Mouse (Mus musculus): ENCODE results near the gene Ccne1.
"Not testable (repeated sequence)": the region's sequence is repeated elsewhere in the genome, so short reads cannot be mapped to it uniquely, and the experiment has no call there.

Gene Ccne1

DNA sequence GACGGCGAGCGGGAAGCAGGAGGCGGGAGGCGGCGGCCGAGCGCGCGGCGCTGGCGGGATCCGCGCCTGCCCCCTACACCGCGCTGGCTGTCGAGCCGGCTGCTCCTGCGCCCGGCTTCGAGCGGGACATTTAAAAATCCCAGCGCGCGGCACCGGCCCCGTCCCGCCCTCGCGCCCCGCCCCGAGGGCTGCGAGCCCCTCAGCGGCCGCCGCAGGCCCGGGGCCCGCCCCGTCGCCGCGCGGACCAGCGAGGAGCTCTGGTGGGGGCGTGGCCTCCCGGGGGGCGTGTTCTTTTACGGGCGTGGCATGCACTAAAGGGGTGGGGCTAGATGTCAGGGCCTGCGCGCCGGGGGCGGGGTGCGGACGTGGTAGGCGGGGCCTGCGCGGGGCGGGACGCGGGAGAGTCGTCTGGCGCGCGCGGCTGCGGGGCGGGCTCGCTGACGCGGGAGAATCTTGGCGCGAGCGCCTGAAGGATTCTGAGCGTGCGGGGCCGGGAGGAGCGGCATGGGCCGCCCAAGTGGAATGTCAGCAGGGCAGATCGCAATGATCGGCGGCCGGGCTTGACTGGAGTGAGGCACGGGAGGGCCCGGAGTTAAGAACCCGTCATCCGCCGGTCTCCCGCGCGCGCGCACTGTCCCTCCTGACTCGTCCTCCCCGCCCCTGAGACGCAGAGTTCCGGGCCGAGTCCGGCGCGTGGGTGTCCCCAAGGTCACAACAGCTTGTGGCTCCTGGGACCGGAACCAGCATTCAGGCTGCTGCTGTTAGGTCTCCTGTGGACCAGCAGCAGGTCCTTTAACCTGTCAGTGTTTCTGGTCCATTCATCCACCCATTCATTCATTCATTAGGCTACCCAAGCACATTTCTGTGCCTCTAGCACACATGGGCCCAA lies at the start of gene Ccne1:
Gene Ccne1, minus strand, starts transcription at position 164 of the 889 bp plus-strand sequence.
- peak; percentile 98 to 100 for DNase-seq (ENCODE audit: low spot score in 2 of 2)

DNA sequence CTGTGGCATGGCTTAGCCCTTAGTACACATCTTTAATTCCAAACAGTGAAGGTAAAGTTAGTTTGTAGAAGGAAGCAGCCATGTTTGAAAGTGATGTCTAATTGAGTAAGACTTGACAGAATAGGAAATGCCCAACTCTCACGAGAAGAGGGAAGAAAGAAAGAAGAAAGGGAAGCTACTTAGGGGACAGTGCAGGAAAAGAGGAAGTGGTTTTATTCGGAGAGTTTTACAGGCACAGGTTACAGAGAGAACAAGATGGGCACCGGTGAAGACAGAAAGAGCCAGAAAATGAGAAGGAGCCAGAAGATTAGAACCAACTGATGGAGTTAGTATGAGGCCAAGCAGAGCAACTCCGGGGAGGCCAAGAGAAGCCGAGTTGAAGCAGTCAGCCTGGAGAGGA lies 48.5 kb upstream of the Ccne1 start:
- DNase-seq (ENCODE audit: low spot score in 2 of 2): no peak

DNA sequence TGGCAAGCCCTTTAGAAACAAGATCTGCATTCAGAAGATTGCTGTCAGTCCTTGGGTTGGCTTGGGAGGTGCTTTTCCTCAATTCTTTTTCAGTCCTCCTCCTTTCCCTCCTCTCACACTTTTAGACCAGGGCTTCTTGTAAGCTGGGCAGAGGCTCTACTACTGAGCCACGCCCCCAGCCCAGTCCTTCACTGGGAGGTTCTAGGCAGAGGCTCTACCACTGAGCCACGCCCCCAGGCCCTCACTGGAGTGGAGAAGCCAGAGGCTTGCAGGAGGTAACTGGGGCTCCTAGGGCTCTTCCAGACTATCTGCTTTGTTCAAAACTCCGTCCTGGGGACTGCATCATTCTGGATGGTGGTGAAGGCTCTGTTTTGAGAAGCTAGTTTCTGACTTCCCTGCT lies 45.2 kb upstream of the Ccne1 start:
- no peak for DNase-seq (ENCODE audit: low spot score in 2 of 2)

- no peak for DNase-seq (ENCODE audit: low spot score in 2 of 2)
Observed at GRCm38 (mm10) chr7:38151706-38152312, 44.5 kb upstream of the Ccne1 start.

DNA sequence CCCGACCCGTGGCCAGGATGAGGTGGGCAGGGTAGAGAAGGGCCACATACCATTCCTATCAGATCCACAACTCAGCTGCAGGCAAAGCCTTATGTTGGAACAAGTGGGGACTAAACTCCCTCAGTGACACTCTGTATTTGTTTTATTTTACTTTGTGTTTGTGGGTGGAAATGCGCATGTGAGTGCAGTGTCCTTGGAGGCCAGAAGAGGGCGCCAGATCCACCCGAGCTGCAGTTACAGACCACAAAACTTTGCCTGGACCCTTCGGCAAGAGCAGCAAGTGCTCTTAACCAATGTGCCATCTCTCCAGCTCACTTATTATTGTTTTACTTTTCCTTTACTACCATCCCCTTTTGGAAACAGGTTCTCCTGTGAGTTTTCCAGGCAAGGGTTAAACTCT lies 40.1 kb upstream of the Ccne1 start:
- no peak for DNase-seq (ENCODE audit: low spot score in 2 of 2)

DNA sequence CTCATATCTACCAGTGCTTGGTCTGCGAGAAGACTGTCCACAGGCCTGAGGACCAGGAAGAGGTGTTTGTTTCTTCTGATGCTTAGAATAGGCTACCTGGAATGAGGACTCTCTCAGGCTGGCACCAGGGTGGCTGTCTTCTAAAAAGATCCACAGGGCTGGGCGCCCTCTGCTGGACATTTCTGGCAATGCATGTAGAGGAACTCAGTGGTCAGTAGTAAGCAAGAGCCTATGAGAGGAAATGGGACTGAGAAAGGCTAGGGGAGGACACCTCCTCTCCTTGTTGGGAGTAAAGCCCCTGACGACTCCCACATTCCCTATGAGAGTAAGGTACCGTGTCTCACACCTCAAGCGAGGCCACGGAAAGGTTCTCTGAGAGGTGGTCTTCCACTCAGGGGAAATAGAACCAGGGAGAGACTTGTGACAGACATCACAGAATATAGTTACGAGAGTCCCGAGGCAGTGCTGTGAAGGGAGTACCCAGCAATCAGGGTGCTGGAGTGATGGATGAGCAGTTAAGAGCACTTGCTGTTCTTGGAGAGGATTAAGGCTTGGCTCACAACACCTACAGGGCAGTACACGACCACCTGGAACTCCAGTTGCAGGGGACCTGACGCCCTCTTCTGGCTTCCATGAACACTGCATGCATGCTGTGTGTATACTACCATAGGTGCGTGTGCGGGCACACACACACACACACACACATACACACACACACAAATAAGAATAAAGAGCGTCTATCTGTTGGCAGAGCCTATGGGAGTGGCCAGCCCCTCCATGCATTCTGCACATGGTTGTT lies 34.6 kb upstream of the Ccne1 start:
- DNase-seq (ENCODE audit: low spot score in 2 of 2): peak; percentile 58 to 75

DNA sequence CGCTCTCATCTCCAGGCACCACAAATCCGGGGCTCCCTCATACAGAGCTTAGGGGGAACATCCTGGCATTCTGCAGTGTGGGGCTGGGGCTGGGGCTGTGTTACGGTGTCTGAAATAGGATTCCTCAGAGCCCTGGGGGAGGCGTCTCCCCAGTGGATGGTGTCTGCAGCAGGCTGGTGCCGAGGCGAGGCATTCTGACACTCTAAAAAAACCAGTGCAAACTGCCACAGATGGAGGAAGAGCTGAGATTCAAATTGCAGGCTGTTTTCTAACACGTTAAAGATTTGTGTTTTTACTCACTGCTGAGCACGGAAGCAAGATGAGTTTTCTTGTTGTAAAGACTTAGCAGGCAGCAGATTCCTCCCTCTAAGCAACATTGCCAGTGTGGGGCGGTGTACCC lies 33.0 kb upstream of the Ccne1 start:
- DNase-seq (ENCODE audit: low spot score in 2 of 2): no peak

GRCm38 (mm10) chr7:38134471-38134870 lies 27.1 kb upstream of the Ccne1 start:
- no peak for DNase-seq (ENCODE audit: low spot score in 2 of 2)

GRCm38 (mm10) chr7:38131186-38131585 lies 23.9 kb upstream of the Ccne1 start:
- peak in 1 of 2 experiments; percentile 24 for DNase-seq (ENCODE audit: low spot score in 2 of 2)

GRCm38 (mm10) chr7:38129986-38130729 lies 22.8 kb upstream of the Ccne1 start:
- DNase-seq (ENCODE audit: low spot score in 2 of 2): no peak

GRCm38 (mm10) chr7:38129491-38129890 lies 22.2 kb upstream of the Ccne1 start:
- no peak for DNase-seq (ENCODE audit: low spot score in 2 of 2)

DNA sequence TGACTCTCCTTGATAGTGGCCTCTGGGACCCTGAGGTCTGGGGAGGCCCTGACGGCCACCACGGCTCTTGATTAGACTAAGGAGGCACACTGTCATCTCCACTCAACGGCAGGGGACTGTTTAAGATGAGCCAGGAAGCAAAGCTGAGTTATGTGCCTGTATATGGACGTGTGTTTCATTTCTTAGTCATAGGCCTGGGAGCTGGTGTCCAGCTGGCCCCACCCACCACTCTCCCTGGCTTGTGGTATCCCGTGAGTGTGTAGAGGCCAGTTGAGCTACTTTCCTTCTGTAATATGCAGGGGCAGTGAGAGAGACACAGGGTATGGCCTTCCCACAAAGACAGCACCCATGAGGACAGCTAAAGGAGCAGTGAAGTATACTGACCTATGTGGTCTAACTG lies 20.9 kb upstream of the Ccne1 start:
- not testable (repeated sequence) for DNase-seq (ENCODE audit: low spot score in 2 of 2)

- DNase-seq (ENCODE audit: low spot score in 2 of 2): no peak
Observed at GRCm38 (mm10) chr7:38125565-38126159, 18.3 kb upstream of the Ccne1 start.

DNA sequence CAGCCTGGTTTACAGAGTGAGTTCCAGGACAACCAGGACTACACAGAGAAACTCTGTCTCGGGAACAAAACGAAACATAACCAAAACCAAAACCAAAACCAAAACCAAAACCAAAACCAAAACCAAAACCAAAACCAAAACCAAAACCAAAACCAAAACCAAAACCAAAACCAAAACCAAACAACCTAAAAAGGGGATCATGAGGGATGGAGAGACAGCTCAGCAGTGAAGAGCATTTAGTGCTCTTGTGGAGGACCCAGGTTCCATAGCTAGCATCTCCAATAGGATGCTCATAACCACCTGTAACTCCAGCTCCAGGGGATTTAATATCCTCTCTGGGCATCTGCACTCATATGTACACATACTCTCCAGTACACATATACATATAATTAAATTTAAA lies 16.8 kb upstream of the Ccne1 start:
- DNase-seq (ENCODE audit: low spot score in 2 of 2): not testable (repeated sequence)

GRCm38 (mm10) chr7:38118594-38118993 lies 11.3 kb upstream of the Ccne1 start:
- DNase-seq (ENCODE audit: low spot score in 2 of 2): no peak

DNA sequence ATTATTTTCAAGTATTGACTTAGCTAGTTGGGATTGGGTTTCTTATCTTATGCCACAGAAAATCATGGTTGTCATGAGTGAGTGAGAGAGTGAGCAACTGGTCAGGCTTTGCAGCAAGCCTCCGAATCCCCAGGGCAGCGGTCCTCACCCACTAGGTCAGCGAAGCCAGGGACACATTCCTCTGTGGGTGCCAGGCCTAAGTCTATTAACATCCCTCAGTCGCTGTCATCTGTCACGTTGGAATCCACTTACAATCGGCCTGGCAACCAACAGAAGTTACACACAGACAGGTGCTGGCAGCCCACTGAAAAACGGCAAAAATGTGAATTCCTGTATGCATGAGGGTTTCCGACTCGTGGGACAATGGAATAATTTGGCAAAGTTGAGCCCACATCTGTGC lies 5.1 kb upstream of the Ccne1 start:
- DNase-seq (ENCODE audit: low spot score in 2 of 2): no peak

DNA sequence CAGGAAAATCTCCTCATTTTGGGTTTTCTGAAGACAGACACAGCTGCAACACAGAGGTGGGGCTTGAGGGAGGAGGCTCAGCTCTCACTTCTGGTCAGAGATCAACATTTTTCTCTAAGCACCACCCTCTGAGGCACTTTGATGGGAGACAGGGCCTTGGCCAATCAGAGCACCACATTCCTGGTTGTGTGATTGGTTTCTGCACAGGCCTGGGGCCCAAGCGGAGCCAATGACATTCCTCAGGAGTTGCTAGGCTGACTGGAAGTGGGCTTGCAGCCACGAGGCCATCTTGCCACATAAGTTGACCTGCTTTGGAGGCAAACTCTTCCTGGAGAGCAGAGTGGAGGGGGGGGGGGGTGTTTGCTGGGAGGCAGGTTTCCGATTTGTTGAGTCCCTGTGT lies 4.7 kb upstream of the Ccne1 start:
- DNase-seq (ENCODE audit: low spot score in 2 of 2): peak in 1 of 2 experiments; percentile 8

- no peak for DNase-seq (ENCODE audit: low spot score in 2 of 2)
Observed at GRCm38 (mm10) chr7:38108260-38108632, 912 bp upstream of the Ccne1 start.

- DNase-seq (ENCODE audit: low spot score in 2 of 2): peak in 1 of 2 experiments; percentile 14
Observed at GRCm38 (mm10) chr7:38106711-38107311, 523 bp downstream of the Ccne1 start.

GRCm38 (mm10) chr7:38105379-38105778 lies 2.0 kb downstream of the Ccne1 start:
- DNase-seq (ENCODE audit: low spot score in 2 of 2): no peak

DNA sequence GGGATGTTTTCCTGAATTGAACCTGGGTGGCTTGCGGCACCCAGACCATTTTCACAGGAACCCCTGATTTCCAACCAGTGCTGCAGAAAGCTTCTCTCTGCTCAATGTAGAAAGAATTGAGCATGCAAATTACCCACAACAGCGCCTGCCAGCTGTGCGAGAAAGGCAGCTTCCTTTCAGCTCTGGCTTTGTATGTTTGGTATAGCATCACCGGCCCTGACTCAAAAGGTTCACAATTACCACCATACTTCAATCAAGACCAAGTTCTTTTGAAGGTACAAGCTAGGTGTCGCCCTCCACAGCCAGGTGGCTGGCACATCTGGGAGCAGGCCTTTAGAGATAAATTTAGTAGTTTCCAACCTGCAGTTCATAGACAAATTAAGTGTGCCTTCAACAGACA lies 3.2 kb downstream of the Ccne1 start:
- DNase-seq (ENCODE audit: low spot score in 2 of 2): no peak
